Mouse (Mus musculus): ENCODE results near the gene Dynlrb2.

Gene Dynlrb2

DNA sequence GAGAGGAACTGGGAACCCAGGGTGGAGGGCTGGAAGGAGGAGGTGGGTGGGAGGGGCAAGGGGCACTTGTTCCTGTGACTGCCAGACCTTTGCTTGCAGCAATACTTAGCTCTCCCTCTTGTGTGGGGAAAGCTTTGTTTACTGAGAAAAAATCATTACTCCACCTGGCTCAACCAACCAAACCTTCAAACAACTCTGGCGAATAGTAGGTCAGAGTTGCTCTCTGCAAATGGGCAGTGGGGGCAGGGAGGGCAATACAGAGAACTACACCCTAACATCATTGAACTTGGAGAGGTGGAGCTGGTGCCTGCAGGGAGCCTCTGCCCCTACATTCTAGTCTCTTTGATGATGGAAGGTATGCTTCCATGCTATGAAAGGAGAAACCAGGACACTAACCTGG lies 35.4 kb downstream of the Dynlrb2 start:
- no peak for DNase-seq (ENCODE audit: low spot score)

DNA sequence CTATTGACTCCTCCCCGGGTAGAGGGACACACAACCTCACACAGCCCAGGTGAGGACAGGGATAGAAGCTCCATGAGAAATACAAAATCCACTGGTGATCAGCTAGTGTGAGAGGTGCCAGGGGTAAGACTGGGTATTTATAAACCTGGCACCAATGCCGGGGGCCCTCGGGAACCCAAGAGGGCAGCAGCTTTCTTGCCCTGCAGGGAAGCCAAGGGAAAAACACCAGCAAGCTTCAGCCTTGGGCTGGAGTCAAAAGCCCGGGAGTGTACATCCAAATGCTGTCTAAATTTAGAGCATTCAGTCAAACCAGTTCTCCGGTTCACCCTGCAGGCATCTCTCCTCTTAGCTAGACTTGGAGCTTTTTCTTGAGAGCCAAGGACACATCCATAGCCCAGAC lies 38.1 kb downstream of the Dynlrb2 start:
- DNase-seq (ENCODE audit: low spot score): no peak

DNA sequence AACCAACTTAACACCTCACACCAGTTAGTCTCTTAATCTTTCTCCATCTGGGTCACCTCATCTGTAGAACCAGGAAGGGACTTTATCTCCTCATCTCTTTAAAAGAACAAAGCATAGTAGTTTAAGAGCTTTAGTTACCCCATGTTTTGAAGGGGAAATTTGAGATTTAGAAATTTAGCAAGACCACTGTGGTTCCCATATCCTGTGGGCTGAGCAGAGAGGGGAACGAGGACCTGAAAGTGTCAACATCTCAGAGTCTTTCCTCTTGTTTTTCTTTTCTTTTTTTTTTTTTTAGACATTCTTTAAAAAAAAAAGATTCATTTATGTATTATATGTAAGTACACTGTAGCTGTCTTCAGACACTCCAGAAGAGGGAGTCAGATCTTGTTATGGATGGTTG lies 38.6 kb downstream of the Dynlrb2 start:
- no peak for DNase-seq (ENCODE audit: low spot score)

DNA sequence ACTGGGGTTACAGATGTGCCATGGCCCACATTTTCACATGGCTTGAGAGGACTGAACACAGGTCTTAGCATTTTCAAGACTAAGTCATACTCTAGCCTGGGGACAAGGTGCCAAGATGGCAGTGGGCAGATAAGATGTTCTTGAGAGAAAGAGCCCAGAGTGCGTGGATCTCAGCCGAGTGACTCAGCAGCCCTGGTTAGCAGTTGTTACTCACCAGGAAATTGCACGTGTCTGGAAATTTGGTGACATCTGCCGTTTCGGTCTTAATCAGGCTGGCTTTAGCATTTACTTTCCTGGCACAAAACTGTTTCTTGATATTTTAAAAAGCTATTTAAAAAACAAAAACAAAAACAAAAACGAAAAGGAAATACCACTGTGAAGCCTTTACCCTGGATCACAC lies 47.5 kb downstream of the Dynlrb2 start:
- DNase-seq (ENCODE audit: low spot score): no peak

DNA sequence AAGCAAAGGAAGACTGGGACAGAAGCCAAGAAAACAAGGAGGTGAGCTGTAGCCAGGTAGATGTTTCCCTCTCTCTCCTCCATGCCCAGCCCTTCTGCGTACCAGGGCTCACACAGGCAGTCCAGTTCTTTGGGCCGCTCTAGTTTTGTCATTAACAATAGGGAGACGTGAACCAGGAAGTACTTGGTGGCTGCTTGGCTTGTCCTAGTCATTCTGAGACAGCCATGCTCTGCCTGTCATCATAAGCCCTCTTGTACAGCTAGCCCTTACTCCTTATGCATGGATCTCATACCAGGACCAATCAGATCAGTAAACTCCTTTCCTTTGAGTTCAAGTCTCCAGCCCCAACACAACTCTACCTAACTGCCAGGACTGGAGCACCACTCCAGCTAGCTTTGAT lies 48.0 kb downstream of the Dynlrb2 start:
- no peak for DNase-seq (ENCODE audit: low spot score)

All from adipocyte (in vitro differentiated cells).